Mouse (Mus musculus) forebrain, embryonic 14.5 days (tissue): Measurements from ENCODE around the gene Trem1. TPM values are rescaled to one million over a fixed set of nuclear protein-coding genes. Genes with fewer than 3 reads are reported as not detected.
A peak's percentile ranks its signal among the peaks of the same experiment; 100 is the strongest.

ENCODE experiments used
- ATAC-seq: fragments of 200-750 bp; cut with Nextera tagmentation; 2 replicates; pipeline ENCODE4 v1.8.0; 2017; ENCODE audit warnings: mild to moderate bottlenecking, moderate library complexity
- DNase-seq: peaks from one replicate; pipeline ENCODE4 v3.0.0-alpha.2; 2015; ENCODE audit warnings: low spot score
- H3K27ac ChIP-seq: fragments of 300-500 bp; sonication (generic); 2 replicates; pipeline ENCODE4 v1.5.1; 2014; ENCODE audit warnings: low read depth, mild to moderate bottlenecking, control low read depth, low read length, moderate library complexity
- H3K27me3 ChIP-seq: fragments of 300-500 bp; sonication (generic); replicated peaks from 2 replicates; pipeline ENCODE4 v1.6.1; 2014; ENCODE audit warnings: low read length, control low read depth, mixed read lengths; ENCODE audit not compliant: control insufficient read depth, insufficient read depth
- H3K36me3 ChIP-seq: fragments of 300-500 bp; sonication (generic); 2 replicates; pipeline ENCODE4 v1.6.1; 2014; ENCODE audit warnings: low read length, control low read depth; ENCODE audit not compliant: control insufficient read depth, insufficient read depth
- H3K4me1 ChIP-seq: fragments of 300-500 bp; sonication (generic); 2 replicates; pipeline ENCODE4 v1.6.1; 2014; ENCODE audit warnings: antibody characterized with exemption, low read length, control low read depth; ENCODE audit not compliant: control insufficient read depth, insufficient read depth
- H3K4me2 ChIP-seq: fragments of 300-500 bp; sonication (generic); 2 replicates; pipeline ENCODE4 v1.6.1; 2014; ENCODE audit warnings: mild to moderate bottlenecking, control low read depth, low read length
- H3K4me3 ChIP-seq: fragments of 300-500 bp; sonication (generic); 2 replicates; pipeline ENCODE4 v1.5.1; 2014; ENCODE audit warnings: low read depth, low read length, control low read depth
- H3K9ac ChIP-seq: fragments of 300-500 bp; sonication (generic); 2 replicates; pipeline ENCODE4 v1.6.1; 2014; ENCODE audit warnings: mild to moderate bottlenecking, low read length, control low read depth, moderate library complexity
- H3K9me3 ChIP-seq: fragments of 300-500 bp; sonication (generic); replicated peaks from 2 replicates; pipeline ENCODE4 v1.6.1; 2016; ENCODE audit warnings: low read length, control low read depth, mixed read lengths; ENCODE audit not compliant: control insufficient read depth
- WGBS: fragments of 180-500 bp; shearing (Covaris S2); extraction: QIAGEN DNeasy Blood & Tissue Kit; methylation state at CpG from one replicate; pipeline ENCODE4 v1.1.7; 2014; 5-methylcytosine and 5-hydroxymethylcytosine counted together
- polyA plus RNA-seq: library from polyadenylated mRNA; unstranded; fragments of >200 nt; fragmentation: Nextera tagmentation; extraction: Ambion mirVana; gene quantifications from 2 replicates; pipeline ENCODE4 v1.2.1, GENCODE M21; 2014

The Trem1 gene
- polyA plus RNA-seq, 1 experiment from 2014 or later = not detected

- no peaks in the 10 kb centered on the region for H3K27me3 ChIP-seq
- no peak for DNase-seq
- no peak within 1 kb of the TSS for H3K27ac ChIP-seq
Measured at GRCm38 (mm10) chr17:48263741-48264362, 31.3 kb downstream of the Trem1 start, which contains the start of gene Treml4. Gene Treml4 (plus strand): TSS chr17:48264295.

GRCm38 (mm10) chr17:48264662-48265061 lies 32.1 kb downstream of the Trem1 start:
- Histone ChIP-seq H3K4me3 (no peak overlapping the region), H3K4me2 (no peak overlapping the region), H3K9ac (no peak overlapping the region), H3K36me3 (no peaks in the 10 kb centered on the region), H3K9me3 (no peaks in the 10 kb centered on the region; the same call in 1 of the 2 replicates), H3K27ac (no peak overlapping the region), H3K4me1 (no peaks in the 10 kb centered on the region), H3K27me3 (no peaks in the 10 kb centered on the region)
- 93% methylated on average over 7 of the region's 7 CpGs for WGBS
- DNase-seq = no peak
- ATAC-seq = no peak

More at GRCm38 (mm10) chr17:48263741-48264362, 31.3 kb downstream of the Trem1 start, which contains the start of gene Treml4:
- no peak for ATAC-seq
- Histone ChIP-seq H3K4me2 (no peak within 1 kb of the TSS), H3K4me1 (no peaks in the 10 kb centered on the region), H3K9me3 (peaks cover 6% of the 10 kb centered on the region; the same call in 1 of the 2 replicates), H3K36me3 (no peaks in the 10 kb centered on the region), H3K9ac (no peak within 1 kb of the TSS), H3K4me3 (no peak within 1 kb of the TSS)
- WGBS = 91% methylated on average over 3 of the region's 3 CpGs

- no peak overlapping the region for H3K4me2 ChIP-seq
- no peak overlapping the region for H3K9ac ChIP-seq
- no peak overlapping the region for H3K27ac ChIP-seq
- H3K27me3 ChIP-seq = no peaks in the 10 kb centered on the region
- H3K36me3 ChIP-seq = no peaks in the 10 kb centered on the region
- H3K9me3 ChIP-seq = no peaks in the 10 kb centered on the region
- no peak for ATAC-seq
- H3K4me3 ChIP-seq = no peak overlapping the region
- 4% methylated on average over 2 of the region's 2 CpGs for WGBS
- DNase-seq = peak; percentile 43
- no peaks in the 10 kb centered on the region for H3K4me1 ChIP-seq
Measured at GRCm38 (mm10) chr17:48266138-48266537, 33.6 kb downstream of the Trem1 start.

- Histone ChIP-seq H3K27me3 (no peaks in the 10 kb centered on the region), H3K4me3 (no peak overlapping the region), H3K4me1 (no peaks in the 10 kb centered on the region), H3K4me2 (no peak overlapping the region), H3K27ac (no peak overlapping the region), H3K9ac (no peak overlapping the region), H3K36me3 (no peaks in the 10 kb centered on the region), H3K9me3 (no peaks in the 10 kb centered on the region)
- DNase-seq (no peak), ATAC-seq (no peak)
- 26% methylated on average over 2 of the region's 2 CpGs for WGBS
Measured at GRCm38 (mm10) chr17:48266610-48267304, 34.2 kb downstream of the Trem1 start.

GRCm38 (mm10) chr17:48267591-48267990 lies 35.0 kb downstream of the Trem1 start:
- H3K9ac ChIP-seq = no peak overlapping the region
- H3K4me1 ChIP-seq = no peaks in the 10 kb centered on the region
- H3K36me3 ChIP-seq = no peaks in the 10 kb centered on the region
- no peak overlapping the region for H3K4me2 ChIP-seq
- 100% methylated on average over 1 of the region's 1 CpGs for WGBS
- ATAC-seq = no peak
- DNase-seq = no peak
- no peaks in the 10 kb centered on the region for H3K9me3 ChIP-seq
- H3K4me3 ChIP-seq = no peak overlapping the region
- no peak overlapping the region for H3K27ac ChIP-seq
- H3K27me3 ChIP-seq = no peaks in the 10 kb centered on the region

- no peak for DNase-seq
- H3K9me3 ChIP-seq = no peaks in the 10 kb centered on the region
- no peaks in the 10 kb centered on the region for H3K4me1 ChIP-seq
- no peak overlapping the region for H3K4me3 ChIP-seq
- no peaks in the 10 kb centered on the region for H3K36me3 ChIP-seq
- no peak overlapping the region for H3K9ac ChIP-seq
- H3K4me2 ChIP-seq = no peak overlapping the region
- no peak overlapping the region for H3K27ac ChIP-seq
- ATAC-seq = no peak
- no peaks in the 10 kb centered on the region for H3K27me3 ChIP-seq
Measured at GRCm38 (mm10) chr17:48268276-48268675, 35.7 kb downstream of the Trem1 start.

GRCm38 (mm10) chr17:48269833-48270232 lies 37.3 kb downstream of the Trem1 start:
- no peak for ATAC-seq
- WGBS = 81% methylated on average over 4 of the region's 4 CpGs
- Histone ChIP-seq H3K27ac (no peak overlapping the region), H3K36me3 (no peaks in the 10 kb centered on the region), H3K4me2 (no peak overlapping the region), H3K4me1 (no peaks in the 10 kb centered on the region), H3K9ac (no peak overlapping the region), H3K4me3 (no peak overlapping the region), H3K9me3 (no peaks in the 10 kb centered on the region), H3K27me3 (no peaks in the 10 kb centered on the region)
- no peak for DNase-seq

- Histone ChIP-seq H3K9me3 (no peaks in the 10 kb centered on the region), H3K4me2 (no peak overlapping the region), H3K4me1 (no peaks in the 10 kb centered on the region), H3K27me3 (no peaks in the 10 kb centered on the region), H3K4me3 (no peak overlapping the region), H3K27ac (no peak overlapping the region), H3K36me3 (no peaks in the 10 kb centered on the region), H3K9ac (no peak overlapping the region)
- ATAC-seq = no peak
- DNase-seq = no peak
- WGBS = 77% methylated on average over 5 of the region's 5 CpGs
Measured at GRCm38 (mm10) chr17:48272158-48272557, 39.6 kb downstream of the Trem1 start.

GRCm38 (mm10) chr17:48272598-48272997 lies 40.0 kb downstream of the Trem1 start:
- H3K4me3 ChIP-seq = no peak overlapping the region
- 90% methylated on average over 4 of the region's 4 CpGs for WGBS
- DNase-seq (no peak), ATAC-seq (no peak)
- no peak overlapping the region for H3K4me2 ChIP-seq
- no peak overlapping the region for H3K27ac ChIP-seq
- no peaks in the 10 kb centered on the region for H3K9me3 ChIP-seq
- no peaks in the 10 kb centered on the region for H3K4me1 ChIP-seq
- no peak overlapping the region for H3K9ac ChIP-seq
- H3K36me3 ChIP-seq = no peaks in the 10 kb centered on the region
- H3K27me3 ChIP-seq = no peaks in the 10 kb centered on the region
